Mouse (Mus musculus) frontal cortex, adult (tissue): ENCODE results near the gene Hes2.

Source experiments
- ATAC-seq: cut with Nextera tagmentation; 2 replicates; pipeline ENCODE4 v1.9.2; 2017; ENCODE audit warnings: mild to moderate bottlenecking, moderate library complexity, mixed read lengths; ENCODE audit not compliant: low TSS enrichment

Gene Hes2

GRCm38 (mm10) chr4:152158585-152159284 lies at the start of gene Hes2:
Gene Hes2 (plus strand): TSS chr4:152158867.
- ATAC-seq: no peak

- ATAC-seq: no peak
Observed at GRCm38 (mm10) chr4:152109509-152109908, 49.2 kb upstream of the Hes2 start.

- no peak for ATAC-seq
Observed at GRCm38 (mm10) chr4:152110689-152111088, 48.0 kb upstream of the Hes2 start.

- ATAC-seq: no peak
Observed at GRCm38 (mm10) chr4:152112329-152112728, 46.3 kb upstream of the Hes2 start.

GRCm38 (mm10) chr4:152114080-152114479 lies 44.6 kb upstream of the Hes2 start:
- no peak for ATAC-seq

- ATAC-seq: no peak
Observed at GRCm38 (mm10) chr4:152115921-152116612, 42.6 kb upstream of the Hes2 start, which contains the start of gene Tnfrsf25. Gene Tnfrsf25 (plus strand): TSS chr4:152115934.

- no peak for ATAC-seq
Observed at GRCm38 (mm10) chr4:152117538-152117937, 41.1 kb upstream of the Hes2 start.

- ATAC-seq: peak; percentile 42
Observed at GRCm38 (mm10) chr4:152119396-152120292, 39.0 kb upstream of the Hes2 start.

GRCm38 (mm10) chr4:152120311-152121182 lies 38.1 kb upstream of the Hes2 start:
- ATAC-seq: peak; percentile 17; the same call in 1 of the 2 replicates

GRCm38 (mm10) chr4:152121183-152121505 lies 37.5 kb upstream of the Hes2 start:
- ATAC-seq: no peak

- ATAC-seq: no peak
Observed at GRCm38 (mm10) chr4:152124361-152124961, 34.2 kb upstream of the Hes2 start.

- ATAC-seq: peak; percentile 31; the same call in 1 of the 2 replicates
Observed at GRCm38 (mm10) chr4:152125161-152126025, 33.3 kb upstream of the Hes2 start.

- ATAC-seq: no peak; the same call in 1 of the 2 replicates
Observed at GRCm38 (mm10) chr4:152126026-152126920, 32.4 kb upstream of the Hes2 start.

- ATAC-seq: no peak
Observed at GRCm38 (mm10) chr4:152127884-152128283, 30.8 kb upstream of the Hes2 start.

GRCm38 (mm10) chr4:152128784-152129183 lies 29.9 kb upstream of the Hes2 start:
- ATAC-seq: no peak

- ATAC-seq: no peak
Observed at GRCm38 (mm10) chr4:152129395-152129930, 29.2 kb upstream of the Hes2 start.

GRCm38 (mm10) chr4:152130771-152131653 lies 27.7 kb upstream of the Hes2 start:
- ATAC-seq: peak; percentile 35; the same call in 1 of the 2 replicates
